ENCODE assay signal across 8 mouse cellular contexts in the genomic region with DNA sequence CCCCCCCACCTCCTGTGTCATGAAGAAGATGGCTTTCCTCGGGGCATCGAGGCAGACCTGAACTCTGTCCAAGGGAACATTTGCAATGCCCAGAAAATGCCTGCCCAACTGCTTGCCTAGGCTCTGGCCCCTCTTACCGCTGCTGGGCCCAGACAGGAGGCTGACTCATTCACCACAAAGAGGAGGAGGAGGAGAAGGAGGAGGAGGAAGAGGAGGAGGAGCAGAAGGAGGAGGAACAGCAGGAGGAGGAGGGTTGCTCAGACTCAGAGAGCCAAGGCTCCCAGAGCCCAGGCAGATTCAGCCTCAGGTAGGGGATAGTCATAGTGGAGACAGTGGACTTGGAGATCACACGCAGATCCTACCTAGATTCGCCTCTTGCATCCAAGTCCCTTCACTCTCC. TPM values are rescaled to one million over a fixed set of nuclear protein-coding genes. Genes with fewer than 3 reads are reported as not detected.
DNase-seq lines count a peak whose midpoint lies in the region; ATAC-seq lines count a peak whose summit lies in the region.

No protein-coding gene starts in this region.

- no peaks in the 10 kb centered on the region for H3K36me3 ChIP-seq in heart, embryonic 10.5 days
- no peaks in the 10 kb centered on the region for H3K36me3 ChIP-seq in lung, embryonic 16.5 days (ENCODE audit: control insufficient read depth, insufficient read depth, low read length)

- H3K4me1 ChIP-seq in heart, embryonic 10.5 days: peaks cover 41% of the 10 kb centered on the region
- H3K4me1 ChIP-seq in lung, embryonic 16.5 days (replicated peaks; ENCODE audit: control insufficient read depth, insufficient read depth, low read length): peaks cover 22% of the 10 kb centered on the region

- peaks cover 73% of the 10 kb centered on the region for H3K27me3 ChIP-seq in heart, embryonic 10.5 days (ENCODE audit: insufficient read depth, poor library complexity, severe bottlenecking)
- peaks cover 9% of the 10 kb centered on the region for H3K27me3 ChIP-seq in lung, embryonic 16.5 days (ENCODE audit: control insufficient read depth, insufficient read depth, low read depth, low read length)

- WGBS in heart, embryonic 10.5 days: 49% methylated on average over 5 of the region's 5 CpGs
- 43% methylated on average over 5 of the region's 5 CpGs for WGBS in lung, embryonic 16.5 days

- peak; percentile 19 for ATAC-seq in CD4-positive, CD25-positive, alpha-beta regulatory T cell, adult 4 months
- ATAC-seq in hematopoietic stem cell, adult 5-6 weeks (replicated peaks in 1 of 2; ENCODE audit: insufficient read depth in 1 of 2, low FRiP score in 2 of 2, low TSS enrichment in 1 of 2, low read depth in 1 of 2, poor library complexity in 2 of 2, severe bottlenecking in 2 of 2): peak; percentile 54 to 73
- no peak for ATAC-seq in lung, embryonic 16.5 days (ENCODE audit: low read depth)
- ATAC-seq in activated CD4-positive, CD25-positive, alpha-beta regulatory T cell, adult 4 months: no peak

- no peaks in the 10 kb centered on the region for H3K9me3 ChIP-seq in heart, embryonic 10.5 days
- no peaks in the 10 kb centered on the region for H3K9me3 ChIP-seq in lung, embryonic 16.5 days (ENCODE audit: control insufficient read depth, low read length)

- H3K4me2 ChIP-seq in lung, embryonic 16.5 days (ENCODE audit: low read depth, low read length): peak overlapping the region; percentile 95

- peak overlapping the region; percentile 67 for H3K9ac ChIP-seq in lung, embryonic 16.5 days (ENCODE audit: low read length)

- peak overlapping the region; percentile 65 for H3K4me3 ChIP-seq in heart, embryonic 10.5 days
- peak overlapping the region; percentile 59 for H3K4me3 ChIP-seq in lung, embryonic 16.5 days (ENCODE audit: low read length)

- DNase-seq in heart, embryonic 10.5 days (ENCODE audit: low spot score): no peak
- no peak for DNase-seq in heart, postnatal 25 days (ENCODE audit: low spot score)
- no peak for DNase-seq in layer of hippocampus, adult 9-10 months (ENCODE audit: low spot score)
- DNase-seq in layer of hippocampus, postnatal 25 days (ENCODE audit: extremely low spot score in 1 of 2, low spot score in 1 of 2): no peak

- intact Hi-C loops in heart, postnatal 25 days (cut with DNase I): no loop called here

- no peak overlapping the region for H3K27ac ChIP-seq in heart, embryonic 10.5 days
- H3K27ac ChIP-seq in lung, embryonic 16.5 days (ENCODE audit: low read length): no peak overlapping the region

RNA-seq across cellular contexts. Expression of a gene that starts 3.2 kb away (rescaled TPM):
- 0.75 and 0.77 TPM in 2 replicates for polyA plus RNA-seq in heart, embryonic 10.5 days (2016; fragmentation: Nextera tagmentation; extraction: Ambion mirVana)
- 1 to 10 TPM; 1.5 to 2.5 TPM for total RNA-seq in heart, postnatal 25 days (2021)
- under 1 TPM; 0.24 to 0.84 TPM for polyA plus RNA-seq in CD4-positive, CD25-positive, alpha-beta regulatory T cell, adult 4 months (2017; shearing (Covaris generic))
- 2.3 and 2.9 TPM in 2 replicates for total RNA-seq in hematopoietic stem cell, adult 5-6 weeks (2017)
- 1.6 and 1.7 TPM in 2 replicates for polyA plus RNA-seq in lung, embryonic 16.5 days (2015; fragmentation: Nextera tagmentation; extraction: Ambion mirVana)
- total RNA-seq in layer of hippocampus, postnatal 25 days (2021): under 1 TPM in 1 of 2 experiments, not detected in 1; 0.07 TPM
- polyA plus RNA-seq in activated CD4-positive, CD25-positive, alpha-beta regulatory T cell, adult 4 months (2017; shearing (Covaris generic)): 1 to 10 TPM in 1 of 2 experiments, under 1 TPM in 1; 0.71 to 1.8 TPM

RNA-seq across cellular contexts. Expression of a gene that starts 56.8 kb away (rescaled TPM):
- polyA plus RNA-seq in heart, embryonic 10.5 days (2016; fragmentation: Nextera tagmentation; extraction: Ambion mirVana): 32.0 and 33.5 TPM in 2 replicates
- total RNA-seq in heart, postnatal 25 days (2021): 10 to 100 TPM; 10.9 to 15.3 TPM
- polyA plus RNA-seq in CD4-positive, CD25-positive, alpha-beta regulatory T cell, adult 4 months (2017; shearing (Covaris generic)): 10 to 100 TPM; 25.3 to 25.8 TPM
- 36.1 and 45.1 TPM in 2 replicates for total RNA-seq in hematopoietic stem cell, adult 5-6 weeks (2017)
- polyA plus RNA-seq in lung, embryonic 16.5 days (2015; fragmentation: Nextera tagmentation; extraction: Ambion mirVana): 46.6 and 51.2 TPM in 2 replicates
- 10 to 100 TPM; 26.8 to 27.2 TPM for total RNA-seq in layer of hippocampus, postnatal 25 days (2021)
- polyA plus RNA-seq in activated CD4-positive, CD25-positive, alpha-beta regulatory T cell, adult 4 months (2017; shearing (Covaris generic)): 10 to 100 TPM; 23.5 to 25.5 TPM

Comparison
In these comparisons a context has a peak if more than half of its experiments do, and no peak if none do; other contexts are left out.
1. ATAC-seq: peak in CD4-positive, CD25-positive, alpha-beta regulatory T cell, adult 4 months (single experiment) and hematopoietic stem cell, adult 5-6 weeks (2 of 2); none in lung, embryonic 16.5 days (single experiment) and activated CD4-positive, CD25-positive, alpha-beta regulatory T cell, adult 4 months (single experiment).